Mouse (Mus musculus) neutrophil, adult 59 days (primary cell): ENCODE results near the gene Faah. TPM values are rescaled to one million over a fixed set of nuclear protein-coding genes. Genes with fewer than 3 reads are reported as not detected.

Experiments used
- total RNA-seq, 2 experiments: library from RNA; stranded (reverse); gene quantifications; 1 replicate in 1 of 2; 2 replicates in 1 of 2; pipeline ENCODE4 v1.2.4; 2023

Faah gene
- total RNA-seq: 1 to 10 TPM; 1.1 to 1.4 TPM

DNA sequence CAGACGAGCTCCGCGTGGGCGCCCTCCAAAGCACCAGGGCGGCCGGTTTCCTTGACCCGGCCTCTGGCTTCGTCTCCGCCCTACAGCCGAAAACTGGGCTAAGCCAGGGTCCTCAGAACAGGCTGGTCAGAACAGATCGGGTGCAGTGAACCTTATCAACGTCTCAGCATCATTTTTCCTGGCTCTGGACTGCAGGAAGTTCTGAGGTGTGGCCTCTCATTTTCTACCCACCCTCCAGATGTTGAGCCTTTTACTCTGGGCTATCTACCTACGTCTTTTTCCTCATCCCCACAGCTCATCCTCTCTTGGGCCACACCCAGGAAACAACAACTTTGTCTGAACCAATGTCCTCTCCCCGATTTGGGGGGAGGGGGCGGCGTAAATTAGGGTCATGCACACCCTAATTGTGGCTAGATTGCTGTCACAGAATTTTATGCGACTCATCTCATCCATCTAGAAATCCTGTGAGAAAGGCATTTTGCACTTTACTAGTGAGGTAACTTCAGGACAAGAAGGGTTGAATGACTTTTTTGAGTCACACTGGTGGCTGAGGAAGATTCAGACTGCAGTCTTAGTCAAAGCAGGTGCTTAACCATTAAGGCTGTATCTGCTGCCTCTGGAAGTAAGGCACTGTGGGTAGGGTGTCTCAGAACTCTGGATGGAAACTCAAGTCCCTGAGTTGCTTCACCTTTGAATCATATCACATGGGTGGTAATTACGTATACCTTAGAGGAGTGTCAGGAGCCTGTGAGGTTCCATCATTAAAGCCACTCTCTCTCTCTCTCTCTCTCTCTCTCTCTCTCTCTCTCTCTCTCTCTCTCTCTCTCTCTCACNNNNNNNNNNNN lies at the start of gene Faah:
Faah (minus strand) TSS at position 25 of the 845 bp plus-strand sequence.

DNA sequence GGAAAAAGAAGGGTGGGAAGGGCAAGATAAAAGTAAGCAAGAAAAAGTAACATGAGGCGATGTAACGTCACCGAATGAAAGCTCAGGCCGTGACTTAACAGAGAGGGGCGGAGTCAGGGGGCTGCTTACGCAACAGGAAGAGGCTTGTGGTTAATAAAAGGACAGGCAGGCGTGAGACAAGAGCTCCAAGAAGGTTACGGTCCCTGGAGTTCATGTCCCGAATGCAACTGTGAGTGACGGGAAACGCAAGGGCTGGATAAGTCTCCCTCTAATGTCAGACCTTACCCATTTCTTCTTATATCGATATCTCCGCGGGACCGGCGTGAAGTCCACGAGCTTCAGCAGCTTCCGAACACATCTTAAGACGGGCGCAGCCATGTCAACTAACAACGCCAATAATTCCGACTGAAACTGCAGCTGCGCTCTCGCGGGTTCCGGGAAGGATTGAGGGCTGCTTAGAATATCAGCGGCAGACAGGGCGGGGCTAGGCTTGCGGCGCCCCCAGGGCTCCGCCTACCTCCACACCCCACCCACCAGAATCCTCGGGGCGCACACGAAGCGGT lies 35.8 kb upstream of the Faah start, which contains the start of gene Nsun4:
Nsun4 (minus strand) TSS at position 478 of the 563 bp plus-strand sequence.

DNA sequence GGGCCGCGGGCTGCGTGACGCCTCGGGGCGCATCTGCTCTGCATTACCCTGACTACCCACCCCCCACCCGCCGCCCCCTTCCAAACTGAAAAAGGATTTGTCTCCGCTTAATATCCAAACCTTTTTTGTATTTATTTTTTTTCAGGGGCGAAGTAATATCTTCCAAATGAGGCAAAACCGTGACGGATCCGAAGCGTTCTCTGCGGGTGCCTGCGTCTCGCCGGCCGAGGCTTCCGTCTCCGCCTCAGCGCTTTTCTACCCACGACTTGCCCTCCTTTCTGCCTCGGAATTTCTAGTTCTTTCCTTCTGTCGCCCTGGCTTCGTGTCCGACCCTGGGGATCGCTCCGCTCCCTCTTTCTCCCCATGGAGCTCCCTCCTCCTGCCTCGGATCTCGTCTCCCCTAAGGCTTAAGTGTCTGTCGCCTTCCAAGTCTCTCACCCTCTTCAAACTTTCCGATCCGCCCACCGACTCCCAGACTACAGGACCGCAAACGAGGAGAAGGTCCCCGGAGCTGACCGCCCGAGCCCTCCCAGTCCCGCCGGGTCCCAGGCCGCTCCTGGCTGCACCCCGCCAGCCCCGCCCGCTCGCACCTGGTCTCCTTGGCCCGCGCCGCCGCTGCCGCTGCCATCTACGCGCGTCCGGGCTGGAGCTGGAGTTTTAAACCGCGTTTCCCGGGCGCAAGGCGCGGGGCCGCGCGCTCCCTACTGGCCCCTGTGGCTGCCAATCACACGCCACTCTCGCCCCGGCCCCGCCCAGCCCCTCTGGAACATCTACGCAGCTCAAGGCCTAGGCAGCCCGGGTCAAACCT lies 78.2 kb downstream of the Faah start, which contains the start of gene Dmbx1:
Dmbx1 (minus strand) TSS at position 632 of the 808 bp plus-strand sequence.

Other genes starting within 250 kb of the Faah start
- gene Tex38, start 236.9 kb downstream of the Faah start, total RNA-seq: not detected
- 1 to 10 TPM; 6.8 to 9.7 TPM for gene Atpaf1, start 233.1 kb downstream of the Faah start, total RNA-seq
- 10 to 100 TPM; 15.1 to 19.0 TPM for gene Mob3c, start 189.8 kb downstream of the Faah start, total RNA-seq
- gene Mknk1, start 178.7 kb downstream of the Faah start, total RNA-seq: 100 to 1,000 TPM; 114 to 134 TPM
- gene Kncn, start 133.5 kb downstream of the Faah start, total RNA-seq: under 1 TPM in 1 of 2 experiments, not detected in 1; 0.42 TPM
- gene 6430628N08Rik, start 127.3 kb downstream of the Faah start, total RNA-seq: not detected
- gene Dmbx1, start 78.0 kb downstream of the Faah start, total RNA-seq: not detected
- 1 to 10 TPM; 7.0 to 8.9 TPM for gene Nsun4, start 36.0 kb upstream of the Faah start, total RNA-seq
- gene Uqcrh, start 57.1 kb upstream of the Faah start, total RNA-seq: 100 to 1,000 TPM; 201 to 227 TPM
- gene Lrrc41, start 57.3 kb upstream of the Faah start, total RNA-seq: 10 to 100 TPM; 18.4 to 22.5 TPM
- gene Rad54l, start 105.8 kb upstream of the Faah start, total RNA-seq: 10 to 100 TPM; 16.7 to 20.1 TPM
- gene Pomgnt1, start 105.9 kb upstream of the Faah start, total RNA-seq: 1 to 10 TPM; 8.4 to 8.7 TPM
- under 1 TPM in 1 of 2 experiments, not detected in 1; 0.09 TPM for gene Lurap1, start 133.4 kb upstream of the Faah start, total RNA-seq
- not detected for gene Tspan1, start 149.7 kb upstream of the Faah start, total RNA-seq
- not detected for gene 1700042G07Rik, start 155.4 kb upstream of the Faah start, total RNA-seq
- not detected for gene Gm49337, start 155.5 kb upstream of the Faah start, total RNA-seq
- gene Pik3r3, start 203.7 kb upstream of the Faah start, total RNA-seq: under 1 TPM; 0.13 to 0.58 TPM